Mouse (Mus musculus) spleen, adult 2 months (tissue): ENCODE results near the gene Cep112.

Source experiments
- CTCF ChIP-seq: fragments of 200-500 bp; IDR thresholded peaks from 2 replicates; pipeline ENCODE4 v1.5.1; 2011; ENCODE audit warnings: mild to moderate bottlenecking, inconsistent platforms; ENCODE audit not compliant: insufficient read depth, insufficient read length, insufficient replicate concordance; ENCODE audit errors: extremely low read depth
- POLR2A ChIP-seq: fragments of 200-500 bp; IDR thresholded peaks from 2 replicates; pipeline ENCODE4 v1.6.1; 2011; ENCODE audit warnings: low read depth, low read length, inconsistent platforms

DNA sequence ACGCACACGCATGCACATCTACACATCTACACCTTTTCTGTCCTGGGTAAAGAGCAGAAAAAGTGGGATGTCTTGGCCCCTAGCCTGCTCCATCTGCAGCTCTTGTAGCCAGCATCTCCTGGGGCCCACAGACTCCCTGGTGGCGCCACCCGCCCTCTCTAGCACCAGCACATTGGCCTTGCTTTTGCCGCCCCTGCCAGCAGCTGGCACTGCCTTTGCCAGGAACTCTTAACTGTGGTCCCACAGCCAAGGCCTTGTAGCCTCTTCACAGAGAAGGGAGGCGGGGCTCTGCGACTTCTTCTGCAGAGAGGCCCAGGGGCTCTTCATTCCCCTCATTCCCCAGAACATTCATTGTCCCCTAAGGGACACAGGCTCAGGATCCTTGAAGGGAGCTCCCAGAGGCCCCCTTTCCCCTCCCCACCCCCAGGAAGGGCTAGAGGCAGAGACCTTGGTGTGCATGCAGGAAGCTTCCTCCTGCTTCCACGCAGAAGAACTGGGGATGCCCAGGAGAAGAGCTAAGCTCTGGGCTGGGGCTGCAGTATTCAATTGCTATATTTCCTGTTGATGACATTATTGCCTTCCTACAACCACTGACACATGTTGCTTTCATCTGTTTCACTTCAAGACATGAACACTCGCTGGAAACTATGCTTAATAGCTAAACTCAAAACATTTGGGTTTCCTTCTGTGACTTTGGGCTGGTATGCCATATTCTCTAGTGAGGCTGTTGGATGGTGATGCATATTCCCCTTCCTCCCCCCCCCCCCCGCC lies 475.9 kb downstream of the Cep112 start:
- TF ChIP-seq CTCF = no peak
- TF ChIP-seq POLR2A = no peak
